Mouse (Mus musculus) 3T3-L1 (cell line): ENCODE results near the gene Wdr1.
A peak's percentile ranks its signal among the peaks of the same experiment; 100 is the strongest.

Experiments
- DNase-seq: peaks from one replicate; pipeline ENCODE4 v3.0.0-alpha.2; 2015; ENCODE audit warnings: low read depth, low spot score

Gene Wdr1

DNA sequence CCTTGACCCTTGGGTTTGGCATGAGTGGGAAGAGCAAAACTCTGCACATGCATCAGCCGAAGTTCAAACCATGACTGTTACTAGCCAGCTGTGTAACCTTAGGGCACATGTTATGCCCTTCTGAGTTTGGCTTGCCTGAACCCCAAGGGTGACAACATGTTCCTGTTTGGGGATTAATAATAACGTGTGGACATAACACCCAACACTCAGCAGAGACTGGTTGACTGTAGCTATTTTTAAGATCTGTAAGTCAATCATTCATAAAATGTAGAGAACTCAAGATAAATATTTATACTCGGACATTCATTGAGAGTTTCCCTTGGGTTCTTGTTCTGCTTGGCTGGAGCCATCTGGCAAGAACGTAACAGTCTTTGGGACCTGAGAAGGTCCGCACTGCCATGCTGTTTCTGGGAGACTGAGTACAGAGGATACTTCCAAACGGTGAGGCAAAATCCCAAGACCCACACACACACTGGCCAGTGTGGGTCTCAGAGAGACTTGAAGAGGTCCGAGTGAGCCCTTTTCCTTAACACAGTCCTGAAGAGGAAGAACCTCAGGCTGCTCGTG is 66.4 kb downstream of the Wdr1 start:
- no peak for DNase-seq

DNA sequence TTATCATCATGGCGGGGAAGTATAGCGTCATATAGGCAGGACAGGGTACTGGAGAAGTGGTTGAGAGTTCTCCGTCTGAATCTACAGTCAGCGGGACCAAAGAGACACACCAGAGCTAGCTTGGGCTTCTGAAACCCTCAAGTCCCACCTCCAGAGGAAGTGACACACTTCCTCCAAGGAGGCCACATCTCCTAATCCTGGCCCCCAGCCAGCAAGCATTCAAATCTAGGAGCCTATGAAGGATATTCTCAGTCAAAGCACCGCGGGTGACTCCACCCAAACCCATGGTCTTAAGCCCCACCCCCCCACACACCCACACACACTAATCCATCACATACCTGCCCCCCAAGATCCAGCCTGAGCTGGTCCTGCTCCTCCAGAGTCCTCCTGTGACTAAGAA is 69.1 kb downstream of the Wdr1 start:
- DNase-seq, result no peak

GRCm38 (mm10) chr5:38491763-38492162 is 71.3 kb downstream of the Wdr1 start:
- no peak for DNase-seq

- no peak for DNase-seq
These were observed 73.3 kb downstream of the Wdr1 start for GRCm38 (mm10) chr5:38489739-38490138.

DNA sequence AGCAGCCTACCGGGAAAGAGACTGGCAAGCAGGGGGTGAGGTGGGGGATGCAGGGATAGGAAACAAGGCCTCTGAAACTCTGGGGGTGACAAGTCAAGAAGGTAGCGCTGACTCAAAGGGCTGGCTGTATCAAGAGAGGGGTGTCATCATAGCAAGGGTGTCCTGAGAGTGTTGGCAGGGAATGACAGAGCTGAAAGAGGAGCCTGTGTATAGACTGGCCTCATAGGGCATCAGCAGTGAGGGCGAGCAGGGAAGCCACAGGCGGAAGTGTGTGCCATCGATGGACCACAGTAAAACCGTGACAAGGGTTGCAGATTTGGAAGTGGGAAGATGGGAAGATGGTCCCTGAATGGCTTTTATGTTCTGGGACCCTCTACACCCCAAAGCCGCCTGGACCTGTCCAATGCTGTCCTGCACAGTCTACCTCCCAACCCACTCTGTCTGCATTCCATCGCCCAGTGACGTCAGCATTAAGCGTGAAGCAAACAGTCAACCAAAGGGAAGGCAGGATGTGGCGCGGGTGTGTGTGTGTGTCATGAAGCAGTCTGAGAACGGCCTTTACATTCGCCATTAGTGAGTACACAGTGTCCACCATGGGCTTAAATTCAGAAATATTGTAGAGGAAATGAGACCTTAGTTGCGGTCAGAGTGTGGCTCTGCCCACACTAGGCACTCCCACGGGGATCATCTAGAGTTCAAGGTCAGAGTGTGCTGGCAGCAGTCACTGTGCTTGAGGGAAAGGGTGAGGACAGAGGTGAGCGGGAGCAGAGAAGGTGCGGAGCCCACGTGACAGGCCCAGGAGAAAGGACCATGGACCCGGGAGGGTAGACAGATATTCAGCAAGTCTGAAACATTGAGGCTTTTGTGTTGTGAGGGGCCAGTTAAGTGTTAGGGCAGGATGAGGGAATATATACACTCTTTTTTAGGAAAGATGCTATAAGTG is 74.1 kb downstream of the Wdr1 start:
- DNase-seq, result no peak

GRCm38 (mm10) chr5:38488026-38488425 is 75.0 kb downstream of the Wdr1 start:
- DNase-seq, result no peak

DNA sequence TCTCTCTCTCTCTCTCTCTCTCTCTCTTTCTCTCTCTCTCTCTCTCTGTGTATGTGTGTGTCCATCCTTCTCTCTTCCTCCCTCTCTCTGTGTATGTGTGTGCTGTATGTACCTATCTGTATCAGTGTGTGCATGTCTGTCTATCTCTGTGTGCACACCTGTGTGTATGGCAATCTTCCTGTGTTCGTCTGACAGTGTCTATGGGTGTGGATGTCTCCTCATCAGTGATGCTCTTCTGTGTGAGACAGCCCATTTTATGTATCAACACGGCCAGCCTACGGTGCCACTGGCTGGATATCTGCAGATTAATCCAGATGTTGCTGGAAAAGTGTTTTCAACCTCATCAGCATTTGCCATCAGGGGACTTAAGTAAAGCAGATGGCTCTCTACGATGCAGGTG is 75.8 kb downstream of the Wdr1 start:
- DNase-seq, result no peak

GRCm38 (mm10) chr5:38485946-38486345 is 77.1 kb downstream of the Wdr1 start:
- no peak for DNase-seq

GRCm38 (mm10) chr5:38483518-38484110 is 79.4 kb downstream of the Wdr1 start:
- DNase-seq, result no peak

DNA sequence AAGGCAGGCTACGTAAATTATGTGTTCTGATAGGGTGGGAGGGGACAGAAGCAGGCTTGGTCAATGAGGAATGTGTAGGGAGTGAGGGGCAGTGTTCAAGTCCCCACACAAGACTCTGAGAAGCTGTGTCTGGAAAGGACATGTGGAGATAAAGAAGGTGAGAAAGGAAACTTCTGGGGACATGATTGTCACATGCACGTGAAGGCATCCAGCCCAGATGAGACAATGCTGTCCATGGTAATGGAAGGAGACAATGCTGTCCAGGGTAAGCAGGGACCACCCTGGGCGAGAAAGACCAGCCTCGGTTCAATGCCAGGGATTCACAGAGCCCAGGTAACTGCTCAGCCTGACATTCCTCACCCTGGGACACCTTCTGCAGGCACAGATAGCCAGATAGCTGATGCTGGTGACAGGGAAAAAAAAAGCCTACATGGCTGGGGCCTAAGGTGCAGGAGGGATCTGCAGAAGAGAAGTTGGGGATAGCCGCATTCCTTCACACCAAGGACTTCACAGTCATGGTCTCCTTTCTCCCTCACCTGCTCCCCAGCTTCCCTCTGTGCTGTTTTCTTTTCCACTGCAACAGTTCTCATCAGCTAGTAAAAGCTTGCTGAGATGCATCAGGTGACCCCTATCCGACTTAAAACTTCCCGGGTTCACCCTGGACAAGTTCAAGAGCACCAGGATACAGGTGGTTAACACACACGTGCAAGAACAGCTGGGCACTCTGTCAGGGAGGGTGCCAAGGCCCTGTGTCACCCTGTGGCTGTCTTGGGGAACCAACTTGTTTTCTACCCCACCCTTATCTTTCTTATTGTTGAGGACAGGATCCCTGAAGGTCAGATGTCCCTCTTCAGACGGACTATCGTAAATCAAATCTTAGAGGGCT is 82.0 kb downstream of the Wdr1 start:
- no peak for DNase-seq

- peak; percentile 80 for DNase-seq
These were observed 82.9 kb downstream of the Wdr1 start for GRCm38 (mm10) chr5:38479908-38480725.

GRCm38 (mm10) chr5:38479545-38479907 is 83.5 kb downstream of the Wdr1 start:
- peak; percentile 59 for DNase-seq

GRCm38 (mm10) chr5:38479027-38479426 is 84.0 kb downstream of the Wdr1 start:
- DNase-seq, result peak; percentile 34

DNA sequence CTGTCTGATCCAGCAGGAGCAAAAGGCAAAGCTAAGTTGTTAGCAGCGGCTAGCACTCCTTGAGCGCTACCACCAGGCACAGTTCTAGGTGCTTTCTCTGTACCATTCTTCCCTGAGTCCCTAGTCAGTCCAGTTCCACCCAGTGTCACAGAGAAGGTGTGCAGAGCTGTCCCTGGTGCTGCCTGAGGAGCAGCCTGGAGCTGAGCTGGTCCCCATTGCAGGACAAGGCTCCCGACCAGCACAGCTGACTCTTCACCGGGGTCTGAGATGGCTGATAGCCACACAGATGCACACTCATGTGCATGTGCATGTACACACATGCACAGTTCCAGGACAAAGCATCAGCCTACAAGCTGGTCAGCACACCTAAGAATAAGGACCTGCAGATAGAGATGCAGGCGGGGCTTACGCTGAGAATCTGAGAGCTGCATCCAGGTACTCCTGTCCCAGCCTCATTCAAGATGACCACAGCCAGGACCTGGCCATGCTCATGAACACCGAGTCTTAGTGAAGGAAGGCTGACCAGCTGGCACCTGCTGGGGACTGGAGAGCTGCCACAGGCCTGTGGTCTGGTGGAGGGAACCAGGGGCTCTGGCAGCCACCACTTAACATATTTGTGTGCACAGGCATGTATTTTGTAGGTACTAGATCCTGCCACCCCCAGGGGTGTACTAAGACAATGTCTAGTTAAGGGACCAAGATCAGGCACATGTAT is 85.1 kb downstream of the Wdr1 start:
- peak; percentile 39 for DNase-seq

GRCm38 (mm10) chr5:38476861-38477565 is 86.0 kb downstream of the Wdr1 start:
- no peak for DNase-seq
